Mouse (Mus musculus): ENCODE data around the gene Fam118a. TPM values are rescaled to one million over a fixed set of nuclear protein-coding genes. Genes with fewer than 3 reads are reported as not detected.
A peak's percentile ranks its signal among the peaks of the same experiment; 100 is the strongest.

The Fam118a gene
- polyA plus RNA-seq, 1 experiment from 2014 or later: 30.6 TPM

GRCm38 (mm10) chr15:84989098-84989497 lies 39.6 kb upstream of the Fam118a start:
- H3K9me3 ChIP-seq (replicated peaks; ENCODE audit: control insufficient read depth, low read length): no peaks in the 10 kb centered on the region
- no peaks in the 10 kb centered on the region for H3K36me3 ChIP-seq (ENCODE audit: control insufficient read depth, insufficient read depth, low read length)
- 74% methylated on average over 3 of the region's 3 CpGs for WGBS
- H3K4me3 ChIP-seq (replicated peaks; ENCODE audit: low read length): no peak overlapping the region
- no peak for ATAC-seq (ENCODE audit: insufficient read depth, low FRiP score)
- no peak overlapping the region for H3K27ac ChIP-seq (ENCODE audit: low read length)
- no peaks in the 10 kb centered on the region for H3K27me3 ChIP-seq (ENCODE audit: control insufficient read depth, insufficient read depth, low read length)
- no peak overlapping the region for H3K4me2 ChIP-seq (ENCODE audit: low read depth, low read length)
- H3K4me1 ChIP-seq (ENCODE audit: control insufficient read depth, insufficient read depth, low read length): peaks cover 19% of the 10 kb centered on the region
- H3K9ac ChIP-seq (ENCODE audit: low read length): no peak overlapping the region

- H3K4me3 ChIP-seq (replicated peaks; ENCODE audit: low read length): no peak overlapping the region
- H3K4me2 ChIP-seq (ENCODE audit: low read depth, low read length): no peak overlapping the region
- WGBS: 71% methylated on average over 7 of the region's 7 CpGs
- no peaks in the 10 kb centered on the region for H3K9me3 ChIP-seq (replicated peaks; ENCODE audit: control insufficient read depth, low read length)
- H3K9ac ChIP-seq (ENCODE audit: low read length): no peak overlapping the region
- no peak overlapping the region for H3K27ac ChIP-seq (ENCODE audit: low read length)
- no peak for ATAC-seq (ENCODE audit: insufficient read depth, low FRiP score)
- peaks cover 22% of the 10 kb centered on the region for H3K4me1 ChIP-seq (ENCODE audit: control insufficient read depth, insufficient read depth, low read length)
- no peaks in the 10 kb centered on the region for H3K36me3 ChIP-seq (ENCODE audit: control insufficient read depth, insufficient read depth, low read length)
- H3K27me3 ChIP-seq (ENCODE audit: control insufficient read depth, insufficient read depth, low read length): no peaks in the 10 kb centered on the region
These were observed 39.0 kb upstream of the Fam118a start for GRCm38 (mm10) chr15:84989771-84990170.

GRCm38 (mm10) chr15:84994498-84994897 lies 34.2 kb upstream of the Fam118a start:
- peak overlapping the region; percentile 83 for H3K27ac ChIP-seq (ENCODE audit: low read length)
- H3K9ac ChIP-seq (ENCODE audit: low read length): peak overlapping the region; percentile 35; the same call in 1 of the 2 replicates
- no peak overlapping the region for H3K4me2 ChIP-seq (ENCODE audit: low read depth, low read length)
- 0 out of 2 replicates have a peak, but pooled peaks cover 3% of the 10 kb centered on the region for H3K4me1 ChIP-seq (ENCODE audit: control insufficient read depth, insufficient read depth, low read length)
- 25% methylated on average over 6 of the region's 6 CpGs for WGBS
- no peaks in the 10 kb centered on the region for H3K36me3 ChIP-seq (ENCODE audit: control insufficient read depth, insufficient read depth, low read length)
- no peak for ATAC-seq (ENCODE audit: insufficient read depth, low FRiP score)
- no peak overlapping the region for H3K4me3 ChIP-seq (replicated peaks; ENCODE audit: low read length)
- H3K9me3 ChIP-seq (replicated peaks; ENCODE audit: control insufficient read depth, low read length): no peaks in the 10 kb centered on the region
- H3K27me3 ChIP-seq (ENCODE audit: control insufficient read depth, insufficient read depth, low read length): no peaks in the 10 kb centered on the region

- no peak overlapping the region for H3K4me3 ChIP-seq (replicated peaks; ENCODE audit: low read length)
- H3K4me1 ChIP-seq (ENCODE audit: control insufficient read depth, insufficient read depth, low read length): 0 out of 2 replicates have a peak, but pooled peaks cover 3% of the 10 kb centered on the region
- no peak overlapping the region for H3K4me2 ChIP-seq (ENCODE audit: low read depth, low read length)
- ATAC-seq (ENCODE audit: insufficient read depth, low FRiP score): no peak
- H3K9ac ChIP-seq (ENCODE audit: low read length): peak overlapping the region; percentile 35; the same call in 1 of the 2 replicates
- H3K27ac ChIP-seq (ENCODE audit: low read length): peak overlapping the region; percentile 83
- H3K9me3 ChIP-seq (replicated peaks; ENCODE audit: control insufficient read depth, low read length): no peaks in the 10 kb centered on the region
- 32% methylated on average over 6 of the region's 6 CpGs for WGBS
- no peaks in the 10 kb centered on the region for H3K27me3 ChIP-seq (ENCODE audit: control insufficient read depth, insufficient read depth, low read length)
- H3K36me3 ChIP-seq (ENCODE audit: control insufficient read depth, insufficient read depth, low read length): no peaks in the 10 kb centered on the region
These were observed 33.7 kb upstream of the Fam118a start for GRCm38 (mm10) chr15:84995041-84995440.

- Histone ChIP-seq H3K4me2 (ENCODE audit: low read depth, low read length) (no peak overlapping the region), H3K36me3 (ENCODE audit: control insufficient read depth, insufficient read depth, low read length) (no peaks in the 10 kb centered on the region), H3K9ac (ENCODE audit: low read length) (no peak overlapping the region), H3K27ac (ENCODE audit: low read length) (no peak overlapping the region), H3K4me1 (ENCODE audit: control insufficient read depth, insufficient read depth, low read length) (0 out of 2 replicates have a peak, but pooled peaks cover 3% of the 10 kb centered on the region), H3K27me3 (ENCODE audit: control insufficient read depth, insufficient read depth, low read length) (no peaks in the 10 kb centered on the region), H3K4me3 (replicated peaks; ENCODE audit: low read length) (no peak overlapping the region), H3K9me3 (replicated peaks; ENCODE audit: control insufficient read depth, low read length) (no peaks in the 10 kb centered on the region)
- ATAC-seq (ENCODE audit: insufficient read depth, low FRiP score): no peak
- 7% methylated on average over 1 of the region's 1 CpGs for WGBS
These were observed 32.8 kb upstream of the Fam118a start for GRCm38 (mm10) chr15:84995967-84996366.

- Histone ChIP-seq H3K36me3 (ENCODE audit: control insufficient read depth, insufficient read depth, low read length) (no peaks in the 10 kb centered on the region), H3K27ac (ENCODE audit: low read length) (no peak overlapping the region), H3K4me1 (ENCODE audit: control insufficient read depth, insufficient read depth, low read length) (0 out of 2 replicates have a peak, but pooled peaks cover 6% of the 10 kb centered on the region), H3K9ac (ENCODE audit: low read length) (no peak overlapping the region), H3K4me2 (ENCODE audit: low read depth, low read length) (no peak overlapping the region), H3K27me3 (ENCODE audit: control insufficient read depth, insufficient read depth, low read length) (no peaks in the 10 kb centered on the region), H3K4me3 (replicated peaks; ENCODE audit: low read length) (no peak overlapping the region), H3K9me3 (replicated peaks; ENCODE audit: control insufficient read depth, low read length) (no peaks in the 10 kb centered on the region)
- WGBS: 51% methylated on average over 14 of the region's 14 CpGs
- ATAC-seq (ENCODE audit: insufficient read depth, low FRiP score): no peak
These were observed 30.8 kb upstream of the Fam118a start for GRCm38 (mm10) chr15:84997768-84998454.

GRCm38 (mm10) chr15:84999911-85000310 lies 28.8 kb upstream of the Fam118a start:
- no peak for ATAC-seq (ENCODE audit: insufficient read depth, low FRiP score)
- H3K9me3 ChIP-seq (replicated peaks; ENCODE audit: control insufficient read depth, low read length): no peaks in the 10 kb centered on the region
- 69% methylated on average over 7 of the region's 7 CpGs for WGBS
- no peak overlapping the region for H3K27ac ChIP-seq (ENCODE audit: low read length)
- H3K4me3 ChIP-seq (replicated peaks; ENCODE audit: low read length): no peak overlapping the region
- no peaks in the 10 kb centered on the region for H3K36me3 ChIP-seq (ENCODE audit: control insufficient read depth, insufficient read depth, low read length)
- no peak overlapping the region for H3K4me2 ChIP-seq (ENCODE audit: low read depth, low read length)
- no peak overlapping the region for H3K9ac ChIP-seq (ENCODE audit: low read length)
- 0 out of 2 replicates have a peak, but pooled peaks cover 3% of the 10 kb centered on the region for H3K4me1 ChIP-seq (ENCODE audit: control insufficient read depth, insufficient read depth, low read length)
- no peaks in the 10 kb centered on the region for H3K27me3 ChIP-seq (ENCODE audit: control insufficient read depth, insufficient read depth, low read length)

GRCm38 (mm10) chr15:85000984-85001982 lies 27.5 kb upstream of the Fam118a start:
- no peaks in the 10 kb centered on the region for H3K9me3 ChIP-seq (replicated peaks; ENCODE audit: control insufficient read depth, low read length)
- H3K4me1 ChIP-seq (ENCODE audit: control insufficient read depth, insufficient read depth, low read length): 0 out of 2 replicates have a peak, but pooled peaks cover 3% of the 10 kb centered on the region
- H3K9ac ChIP-seq (ENCODE audit: low read length): peak overlapping the region; percentile 38
- H3K4me3 ChIP-seq (replicated peaks; ENCODE audit: low read length): no peak overlapping the region
- H3K36me3 ChIP-seq (ENCODE audit: control insufficient read depth, insufficient read depth, low read length): no peaks in the 10 kb centered on the region
- H3K4me2 ChIP-seq (ENCODE audit: low read depth, low read length): no peak overlapping the region
- peak; percentile 75; the same call in 1 of the 2 replicates for ATAC-seq (ENCODE audit: insufficient read depth, low FRiP score)
- H3K27ac ChIP-seq (ENCODE audit: low read length): no peak overlapping the region
- WGBS: 17% methylated on average over 29 of the region's 29 CpGs
- no peaks in the 10 kb centered on the region for H3K27me3 ChIP-seq (ENCODE audit: control insufficient read depth, insufficient read depth, low read length)

- Histone ChIP-seq H3K27ac (ENCODE audit: low read length) (no peak overlapping the region), H3K4me2 (ENCODE audit: low read depth, low read length) (no peak overlapping the region), H3K27me3 (ENCODE audit: control insufficient read depth, insufficient read depth, low read length) (no peaks in the 10 kb centered on the region), H3K36me3 (ENCODE audit: control insufficient read depth, insufficient read depth, low read length) (no peaks in the 10 kb centered on the region), H3K9me3 (replicated peaks; ENCODE audit: control insufficient read depth, low read length) (no peaks in the 10 kb centered on the region), H3K9ac (ENCODE audit: low read length) (no peak overlapping the region), H3K4me1 (ENCODE audit: control insufficient read depth, insufficient read depth, low read length) (peaks cover 14% of the 10 kb centered on the region), H3K4me3 (replicated peaks; ENCODE audit: low read length) (no peak overlapping the region)
- no peak for ATAC-seq (ENCODE audit: insufficient read depth, low FRiP score)
- WGBS: 87% methylated on average over 8 of the region's 8 CpGs
These were observed 19.1 kb upstream of the Fam118a start for GRCm38 (mm10) chr15:85009666-85010065.
